Mouse (Mus musculus) MN1 (cell line): ENCODE data around the gene Megf8.

Experiments
- DNase-seq: peaks from one replicate; pipeline ENCODE4 v3.0.0-alpha.2; 2016; ENCODE audit warnings: low spot score

Megf8 gene

DNA sequence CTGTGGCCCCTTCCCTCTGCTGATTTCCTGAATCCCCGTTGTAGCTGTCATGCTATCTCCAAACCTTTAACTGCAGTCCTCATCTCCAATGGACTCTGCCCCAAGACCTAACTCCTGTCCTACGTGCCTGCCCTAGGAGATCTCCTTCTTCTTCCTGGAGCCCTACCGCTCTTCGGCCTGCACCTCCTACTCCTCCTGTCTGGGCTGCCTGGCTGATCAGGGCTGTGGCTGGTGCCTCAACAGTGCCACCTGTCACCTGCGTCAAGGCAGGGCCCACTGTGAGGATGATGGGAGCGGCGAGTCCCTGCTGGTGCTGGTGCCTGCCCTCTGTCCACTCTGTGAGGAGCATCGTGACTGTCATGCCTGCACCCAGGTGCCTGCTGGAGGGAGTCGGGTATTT is 22.4 kb downstream of the Megf8 start:
- DNase-seq, result no peak

DNA sequence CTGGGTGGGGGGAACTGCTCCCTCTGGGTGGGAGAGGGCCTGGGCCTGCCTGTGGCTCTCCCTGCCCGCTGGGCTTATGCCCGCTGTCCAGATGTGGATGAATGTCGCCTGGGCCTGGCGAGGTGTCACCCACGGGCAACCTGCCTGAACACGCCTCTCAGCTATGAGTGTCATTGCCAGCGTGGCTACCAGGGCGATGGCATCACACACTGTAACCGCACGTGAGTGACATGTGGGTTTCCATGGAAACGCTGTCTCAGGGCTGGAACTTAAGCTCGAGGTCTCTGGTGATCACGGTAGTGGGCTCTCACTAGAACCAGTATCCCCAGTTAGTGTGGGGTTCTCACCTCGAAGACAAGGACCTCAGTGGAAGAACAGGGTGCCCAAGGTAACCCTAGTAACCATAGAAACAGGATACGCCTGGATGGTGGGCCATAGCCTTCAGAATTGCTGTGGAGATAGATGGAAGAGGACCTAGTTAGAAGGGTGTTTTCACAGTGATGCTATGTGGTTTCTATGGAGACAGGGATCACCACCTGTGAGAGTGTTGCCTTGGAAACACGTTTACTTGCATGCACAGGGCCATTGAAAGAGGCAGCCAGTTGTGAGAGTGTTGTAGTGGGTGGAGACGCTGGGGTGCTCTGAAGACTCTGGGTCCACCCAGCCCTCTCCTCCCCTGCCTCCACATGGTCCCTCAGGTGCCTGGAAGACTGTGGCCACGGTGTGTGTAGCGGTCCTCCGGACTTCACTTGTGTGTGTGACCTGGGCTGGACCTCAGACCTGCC is 24.2 kb downstream of the Megf8 start:
- DNase-seq, result no peak

DNA sequence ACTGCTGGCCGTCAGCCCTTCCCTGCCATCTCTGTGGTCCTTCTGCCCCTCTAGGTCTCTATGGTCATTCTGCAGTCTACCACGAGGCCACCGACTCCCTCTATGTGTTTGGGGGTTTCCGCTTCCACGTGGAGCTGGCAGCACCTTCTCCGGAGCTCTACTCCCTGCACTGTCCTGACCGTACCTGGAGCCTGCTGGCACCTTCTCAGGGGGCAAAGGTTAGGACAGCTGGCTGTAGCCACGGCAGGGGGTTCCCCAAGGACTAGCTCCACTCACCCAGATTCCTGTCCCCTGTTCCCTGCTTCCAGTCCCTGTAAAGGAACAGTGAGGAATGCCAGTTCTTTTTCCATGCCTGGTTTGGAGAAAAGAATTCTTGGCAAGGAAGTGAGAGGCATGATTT is 31.9 kb downstream of the Megf8 start:
- DNase-seq, result no peak

DNA sequence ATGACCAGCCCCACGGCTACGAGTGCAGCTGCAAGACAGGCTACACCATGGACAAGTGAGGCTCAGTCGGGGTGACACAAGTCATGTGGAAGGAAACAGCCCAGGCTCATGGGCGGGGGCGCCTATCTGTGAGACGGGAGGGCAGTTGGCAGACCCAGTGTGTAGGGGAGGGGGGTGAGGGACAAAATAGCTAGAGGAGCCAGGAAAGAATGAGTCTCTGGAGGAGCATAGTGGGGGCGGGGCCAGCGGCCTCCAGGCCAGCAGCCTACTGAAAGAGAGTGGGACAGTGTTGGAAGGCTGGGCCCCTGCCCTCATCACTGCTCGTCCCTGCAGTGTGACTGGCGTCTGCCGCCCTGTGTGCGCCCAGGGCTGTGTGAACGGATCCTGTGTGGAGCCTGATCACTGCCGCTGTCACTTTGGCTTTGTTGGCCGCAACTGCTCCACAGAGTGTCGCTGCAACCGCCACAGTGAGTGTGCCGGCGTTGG is 41.8 kb downstream of the Megf8 start:
- no peak for DNase-seq

DNA sequence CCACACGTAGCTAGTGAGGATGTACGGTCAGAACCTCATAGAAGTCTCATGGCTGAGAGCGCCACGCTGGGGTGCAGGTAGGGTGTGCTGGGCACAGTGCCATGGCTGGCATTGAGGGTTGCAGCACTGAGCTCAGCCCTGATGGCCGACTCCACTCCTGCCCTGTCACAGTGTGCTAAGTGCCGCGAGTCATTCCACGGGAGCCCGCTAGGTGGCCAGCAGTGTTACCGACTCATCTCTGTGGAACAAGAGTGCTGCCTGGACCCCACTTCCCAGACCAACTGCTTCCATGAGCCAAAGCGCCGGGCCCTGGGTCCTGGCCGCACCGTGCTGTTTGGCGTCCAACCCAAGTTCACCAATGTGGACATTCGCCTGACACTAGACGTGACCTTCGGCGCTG is 46.2 kb downstream of the Megf8 start:
- DNase-seq, result no peak

DNA sequence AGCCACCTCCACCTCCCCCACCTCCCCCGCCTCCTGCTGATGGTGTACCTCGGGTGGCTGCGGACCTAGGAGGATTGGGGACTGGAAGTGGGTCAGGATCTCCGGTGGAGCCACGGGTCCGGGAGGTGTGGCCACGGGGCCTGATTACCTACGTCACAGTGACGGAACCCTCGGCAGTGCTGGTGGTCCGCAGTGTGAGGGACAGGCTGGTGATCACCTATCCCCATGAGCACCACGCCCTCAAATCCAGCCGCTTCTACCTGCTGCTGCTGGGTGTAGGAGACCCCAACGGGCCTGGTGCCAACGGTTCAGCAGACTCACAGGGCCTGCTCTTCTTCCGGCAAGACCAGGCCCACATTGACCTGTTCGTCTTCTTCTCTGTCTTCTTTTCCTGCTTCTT is 46.7 kb downstream of the Megf8 start:
- no peak for DNase-seq

DNA sequence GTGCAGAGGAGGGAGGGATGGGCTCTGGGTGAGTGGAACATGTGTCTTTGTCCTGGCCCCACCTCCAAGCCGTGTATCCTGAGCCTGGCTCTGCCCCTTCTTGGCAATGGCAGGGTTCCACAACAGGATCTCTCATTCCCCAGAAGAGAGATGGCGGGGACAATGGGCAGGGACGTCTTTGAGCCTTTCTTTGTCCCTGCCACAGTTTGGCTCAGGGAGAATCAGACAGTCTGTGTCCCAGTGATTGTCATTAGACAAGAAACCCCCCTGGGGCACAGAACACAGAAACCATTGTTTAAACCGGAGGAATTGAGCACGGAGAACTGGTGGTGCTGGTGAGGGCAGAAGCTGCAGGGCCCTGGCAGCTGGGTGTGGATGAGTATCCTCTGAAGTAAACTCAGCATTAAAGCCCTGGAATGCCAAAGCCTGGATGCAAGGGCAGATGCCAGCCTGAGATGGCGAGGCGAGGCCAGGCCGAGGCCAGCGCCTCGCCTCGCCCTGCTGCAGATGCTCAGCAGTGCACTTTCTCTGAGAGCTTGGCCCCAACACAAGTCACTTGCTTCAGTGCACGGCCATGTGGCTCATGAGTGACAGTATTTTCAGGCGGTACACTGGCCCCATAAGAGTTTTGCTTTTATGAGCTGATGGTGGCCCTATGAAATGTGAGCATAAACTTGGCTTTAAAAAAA is 49.1 kb downstream of the Megf8 start:
- peak; percentile 52 for DNase-seq

DNA sequence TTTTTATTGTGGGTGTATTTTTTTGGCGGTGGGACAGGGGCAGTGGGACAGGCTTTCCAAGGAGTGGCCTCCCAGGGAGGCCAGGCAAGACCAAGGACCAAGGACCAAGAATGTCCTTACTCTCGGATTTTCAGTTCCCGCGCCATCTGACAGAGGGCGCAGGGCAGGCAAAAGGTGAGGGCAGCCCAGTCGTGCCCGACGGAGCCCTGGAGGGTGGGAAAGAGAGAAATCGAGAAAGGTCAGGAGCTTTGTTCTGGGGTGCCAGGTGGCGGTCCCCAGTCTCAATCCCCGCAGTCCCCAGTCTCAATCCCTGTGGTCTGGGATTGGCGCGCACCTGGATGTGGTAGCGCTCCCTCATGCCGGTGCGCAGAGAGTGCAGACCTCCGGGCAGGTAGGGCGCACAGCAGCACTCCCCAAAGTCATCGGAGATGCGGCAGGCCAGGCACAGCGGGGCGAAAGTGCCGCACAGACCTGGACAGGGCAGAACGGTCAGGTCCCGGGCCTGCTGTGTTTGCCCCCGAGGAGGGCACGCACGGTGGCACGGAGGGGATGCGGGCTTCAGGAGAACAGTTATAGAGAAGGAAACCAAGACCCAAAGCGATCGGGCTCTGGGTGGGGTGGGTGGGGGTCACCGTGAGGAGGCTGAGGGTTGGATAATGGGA is 50.8 kb downstream of the Megf8 start:
- DNase-seq, result no peak

DNA sequence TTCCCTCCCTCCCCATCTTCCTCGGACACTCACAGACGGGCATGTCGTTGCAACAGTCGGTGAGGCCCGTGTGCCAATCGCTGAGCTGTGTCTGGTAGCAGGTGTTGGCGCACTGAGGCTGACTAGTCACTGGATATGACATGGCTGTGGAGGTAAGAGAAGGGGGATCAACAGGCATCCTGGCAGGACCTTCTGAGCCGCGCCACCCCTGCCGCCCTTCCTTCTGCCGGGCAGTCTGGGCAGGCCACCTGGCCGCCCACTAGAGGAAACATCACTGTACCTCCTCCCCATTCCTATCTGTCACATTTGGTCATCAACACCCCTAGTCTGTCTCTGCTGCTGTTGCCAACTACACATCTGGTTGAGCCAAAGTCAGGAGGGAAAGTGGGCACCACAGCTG is 51.4 kb downstream of the Megf8 start:
- no peak for DNase-seq

DNA sequence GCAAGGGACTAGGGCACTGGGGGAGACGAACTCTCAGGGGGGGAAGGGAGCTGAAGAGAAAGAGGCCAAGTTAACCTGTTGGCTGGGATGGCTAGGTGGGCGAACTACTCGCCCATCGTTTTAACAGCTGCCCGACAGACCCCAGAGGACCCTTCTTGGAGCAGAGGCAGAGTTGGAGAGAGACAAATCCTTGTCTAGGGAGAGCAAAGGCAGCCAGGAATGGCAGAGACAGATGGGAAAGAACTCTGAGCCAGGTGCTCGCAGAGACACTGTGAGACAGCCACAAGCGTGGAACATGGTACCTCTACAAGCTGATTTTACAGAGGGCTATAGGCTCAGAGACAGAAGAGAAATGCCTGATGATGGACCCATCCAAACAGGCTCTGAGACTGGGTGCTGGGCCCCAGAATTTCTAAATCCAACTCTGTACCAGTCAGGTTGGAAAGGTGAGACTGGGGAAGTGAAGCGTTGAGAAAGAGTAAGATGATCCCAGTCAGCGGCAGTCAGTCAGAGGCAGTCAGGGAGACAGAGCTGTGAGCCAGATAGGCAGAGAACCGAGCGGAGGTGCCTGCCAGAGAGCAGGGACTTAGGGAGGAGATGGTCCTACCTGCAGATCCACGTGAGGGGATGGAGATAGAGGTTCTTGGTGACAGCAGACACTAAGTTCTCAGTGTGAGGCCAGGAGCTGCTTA is 52.2 kb downstream of the Megf8 start, which contains the start of gene Cnfn:
Cnfn (minus strand) TSS at position 667 of the 692 bp plus-strand sequence.
- no peak for DNase-seq

GRCm38 (mm10) chr7:25372441-25372840 is 55.5 kb downstream of the Megf8 start:
- no peak for DNase-seq

- peak; percentile 72 for DNase-seq
These were observed 59.6 kb downstream of the Megf8 start for GRCm38 (mm10) chr7:25376556-25376955.

DNA sequence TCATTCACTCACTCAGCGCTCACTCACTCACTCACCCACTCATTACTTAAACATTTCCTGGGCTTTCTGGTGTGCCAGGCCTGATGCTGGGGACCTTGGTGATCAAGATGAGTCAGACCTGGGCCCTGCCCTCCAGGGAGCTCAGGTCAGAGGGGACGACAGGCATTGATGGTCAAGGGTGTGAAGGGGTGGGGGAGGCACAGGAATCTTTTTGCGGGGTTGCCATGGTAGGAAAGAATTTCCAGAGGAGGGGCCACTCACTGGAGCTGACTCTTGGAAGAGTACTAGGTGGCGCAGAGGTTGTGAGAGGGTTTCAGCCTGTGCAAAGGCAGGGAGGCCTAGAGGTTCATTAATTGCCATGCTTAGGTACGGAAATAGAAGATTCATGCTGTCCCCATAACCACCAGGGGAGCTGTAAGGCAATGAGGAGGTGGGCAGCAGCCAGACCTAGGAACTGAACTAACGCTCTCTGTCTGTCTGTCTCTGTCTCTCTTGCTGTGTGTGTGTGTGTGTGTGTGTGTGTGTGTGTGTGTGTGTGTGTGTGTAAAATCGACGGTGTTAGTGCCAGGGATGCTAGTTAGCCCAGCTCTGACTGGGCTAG is 60.2 kb downstream of the Megf8 start:
- DNase-seq, result peak; percentile 36

DNA sequence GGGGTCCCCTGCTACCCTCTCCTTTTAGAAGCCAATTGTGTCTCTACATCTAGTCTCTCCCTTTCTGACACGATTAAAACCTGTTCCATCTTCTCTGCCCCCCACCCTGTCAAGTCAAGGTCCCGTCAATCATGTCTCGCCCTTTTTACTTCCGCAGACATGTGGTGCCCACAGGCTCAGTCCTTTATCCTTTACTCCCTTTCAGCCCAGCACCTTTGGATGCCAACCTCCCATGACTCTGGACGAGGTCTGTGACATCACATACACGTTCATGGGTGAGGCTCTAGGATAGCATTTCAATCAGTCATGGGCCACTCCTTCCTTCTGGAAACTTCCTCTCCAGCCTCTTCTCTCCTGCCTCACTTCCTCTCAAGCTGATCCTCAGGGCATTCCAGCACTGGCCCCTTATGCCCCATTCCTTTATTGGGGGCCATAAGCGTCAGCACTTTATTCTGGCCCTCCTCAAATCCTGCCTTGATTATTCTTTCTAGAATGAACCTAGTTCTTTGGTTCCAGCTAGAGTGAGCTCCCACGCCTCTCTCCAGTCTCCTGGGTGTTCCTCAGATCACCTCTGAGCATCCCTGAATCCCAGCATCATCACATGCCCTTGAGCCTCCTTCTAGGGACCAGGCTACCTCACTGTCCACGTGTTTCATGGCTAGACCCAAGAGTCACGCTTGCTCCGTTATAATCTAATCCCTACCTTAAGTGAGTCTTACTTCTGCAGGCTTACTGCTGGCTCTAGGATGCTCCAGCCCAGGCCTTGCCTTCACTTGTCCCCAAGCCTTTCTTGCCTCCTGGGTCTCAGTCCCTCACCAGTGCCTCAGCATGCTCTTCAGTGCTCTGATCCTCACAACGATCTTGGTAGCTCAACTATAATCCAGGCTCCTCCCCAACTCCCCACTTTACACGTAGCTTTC is 61.5 kb downstream of the Megf8 start:
- DNase-seq, result no peak

DNA sequence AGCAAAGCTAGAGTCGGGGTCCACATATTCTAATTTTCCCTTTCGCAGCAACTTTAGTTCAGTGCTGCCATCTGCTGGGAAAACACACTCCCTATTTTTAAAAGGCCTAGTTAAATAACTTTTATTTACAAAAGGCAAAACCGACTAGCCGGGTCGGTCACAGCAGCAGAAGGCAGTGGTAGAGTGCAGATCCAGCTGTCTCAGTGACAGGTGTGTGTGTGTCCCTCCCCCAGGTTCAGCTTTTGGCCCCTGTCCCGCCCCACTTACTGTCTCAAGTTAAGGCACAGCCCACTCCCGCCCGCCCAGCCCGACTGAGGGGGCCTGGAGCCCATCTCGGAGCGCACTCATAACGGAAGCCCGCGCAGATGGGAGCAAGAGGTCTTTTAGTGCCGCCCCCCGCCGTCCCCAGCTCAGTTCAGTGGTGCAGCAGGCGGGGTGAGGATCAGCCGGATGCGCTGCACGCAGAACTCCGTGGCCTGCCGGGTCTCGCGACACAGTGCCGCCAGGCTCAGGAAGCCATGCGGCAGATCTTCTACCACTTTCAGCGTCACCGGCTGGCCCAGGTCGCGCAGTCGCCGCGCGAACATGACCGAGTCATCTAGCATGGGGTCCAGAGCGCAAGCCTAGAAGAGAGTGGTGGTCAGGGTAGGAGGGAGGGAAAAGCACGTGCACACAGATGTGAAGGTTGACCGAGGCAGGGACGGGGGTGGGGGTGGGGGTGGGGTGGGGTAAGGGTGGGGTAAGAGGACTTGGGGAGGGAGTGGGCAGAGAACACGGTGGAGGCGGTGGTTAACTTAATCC is 62.8 kb downstream of the Megf8 start:
- peak; percentile 29 for DNase-seq

DNA sequence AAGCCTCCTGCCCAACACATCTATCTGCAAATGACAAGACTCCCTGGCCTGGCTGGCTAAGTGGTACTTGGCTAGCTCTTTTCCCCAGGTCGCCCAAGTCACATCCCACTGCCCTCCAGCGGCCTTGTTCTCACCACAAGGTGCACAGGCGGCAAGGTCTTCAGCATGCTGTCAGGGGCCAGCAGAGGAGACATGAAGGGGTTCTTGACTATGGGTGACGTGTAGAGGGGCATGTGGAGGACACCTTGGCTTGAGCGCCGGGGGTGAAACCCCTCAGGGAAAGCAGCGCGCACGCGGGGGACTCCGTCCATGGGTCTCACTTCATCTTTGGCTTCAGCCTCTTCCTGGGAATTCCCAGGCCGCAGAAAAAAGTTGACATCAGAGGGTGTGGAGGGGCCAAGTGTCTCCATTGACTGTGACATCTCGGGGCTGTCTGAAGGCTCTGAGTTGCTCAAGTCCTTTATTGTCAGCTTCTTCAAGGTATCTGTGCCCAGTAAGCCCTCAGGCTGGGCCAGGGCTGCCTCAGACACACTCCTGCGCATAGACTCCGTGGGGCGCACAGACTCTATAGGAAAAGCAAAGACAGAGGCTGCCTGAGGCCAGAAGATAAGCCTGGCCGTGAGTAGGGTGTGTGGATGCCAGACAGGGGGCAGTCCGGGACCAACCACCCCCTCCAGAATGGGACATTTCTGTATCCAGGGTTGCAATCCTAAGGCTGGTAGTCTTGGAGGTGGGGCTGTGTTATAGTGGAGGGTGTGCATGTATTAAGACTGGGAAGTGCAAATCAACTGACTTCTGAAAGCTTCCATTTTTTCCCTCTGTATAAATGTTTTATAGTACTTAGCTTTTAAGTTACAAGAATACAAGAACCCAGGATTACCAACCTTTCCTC is 63.7 kb downstream of the Megf8 start:
- no peak for DNase-seq

DNA sequence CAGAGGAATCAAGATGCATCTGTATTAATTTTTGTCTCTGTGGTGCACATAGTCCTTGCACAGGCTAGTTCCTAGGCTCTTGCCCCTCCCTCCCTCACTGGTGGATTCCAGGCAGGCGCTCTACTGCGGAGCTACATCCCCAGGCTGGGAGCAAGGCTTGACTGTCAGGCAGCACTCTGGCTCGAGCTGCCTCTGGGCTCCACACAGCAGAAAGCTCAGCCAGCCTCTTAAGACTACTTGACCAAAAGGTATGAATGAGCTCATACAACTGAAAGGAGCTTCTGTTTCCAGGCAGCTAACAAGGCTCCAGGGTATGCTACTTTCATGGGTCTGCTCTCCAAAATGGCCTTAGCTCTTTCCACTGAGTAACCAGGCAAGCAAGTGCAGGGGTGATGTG is 64.3 kb downstream of the Megf8 start:
- DNase-seq, result no peak

DNA sequence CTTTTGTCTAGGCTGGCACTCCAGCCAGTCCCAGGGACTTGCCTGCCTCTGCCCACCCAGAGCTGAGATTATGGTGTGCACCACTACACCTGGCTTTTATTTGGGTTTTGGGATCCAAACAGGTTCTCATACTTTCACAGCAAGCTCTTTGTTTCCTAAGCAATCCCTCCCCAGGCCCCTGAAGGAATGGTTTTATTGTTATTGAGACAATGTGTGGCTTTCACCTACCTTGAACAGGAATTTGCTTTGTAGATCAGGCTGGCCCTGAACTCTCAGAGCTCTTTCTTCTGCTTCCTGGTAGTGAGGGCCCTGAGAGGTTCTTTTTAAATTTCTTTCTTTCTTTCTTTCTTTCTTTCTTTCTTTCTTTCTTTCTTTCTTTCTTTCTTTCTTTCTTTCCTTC is 65.6 kb downstream of the Megf8 start:
- DNase-seq, result no peak

GRCm38 (mm10) chr7:25383385-25383784 is 66.4 kb downstream of the Megf8 start:
- no peak for DNase-seq
